Mouse (Mus musculus) kidney, adult 8-10 months (tissue): Measurements from ENCODE around the gene Prps2.
"Not testable (repeated sequence)": the region's sequence is repeated elsewhere in the genome, so short reads cannot be mapped to it uniquely, and the experiment has no call there.

ENCODE experiments used
- DNase-seq, 2 experiments: peaks; one replicate each; pipeline ENCODE4 v3.0.0; 2022

Gene Prps2

DNA sequence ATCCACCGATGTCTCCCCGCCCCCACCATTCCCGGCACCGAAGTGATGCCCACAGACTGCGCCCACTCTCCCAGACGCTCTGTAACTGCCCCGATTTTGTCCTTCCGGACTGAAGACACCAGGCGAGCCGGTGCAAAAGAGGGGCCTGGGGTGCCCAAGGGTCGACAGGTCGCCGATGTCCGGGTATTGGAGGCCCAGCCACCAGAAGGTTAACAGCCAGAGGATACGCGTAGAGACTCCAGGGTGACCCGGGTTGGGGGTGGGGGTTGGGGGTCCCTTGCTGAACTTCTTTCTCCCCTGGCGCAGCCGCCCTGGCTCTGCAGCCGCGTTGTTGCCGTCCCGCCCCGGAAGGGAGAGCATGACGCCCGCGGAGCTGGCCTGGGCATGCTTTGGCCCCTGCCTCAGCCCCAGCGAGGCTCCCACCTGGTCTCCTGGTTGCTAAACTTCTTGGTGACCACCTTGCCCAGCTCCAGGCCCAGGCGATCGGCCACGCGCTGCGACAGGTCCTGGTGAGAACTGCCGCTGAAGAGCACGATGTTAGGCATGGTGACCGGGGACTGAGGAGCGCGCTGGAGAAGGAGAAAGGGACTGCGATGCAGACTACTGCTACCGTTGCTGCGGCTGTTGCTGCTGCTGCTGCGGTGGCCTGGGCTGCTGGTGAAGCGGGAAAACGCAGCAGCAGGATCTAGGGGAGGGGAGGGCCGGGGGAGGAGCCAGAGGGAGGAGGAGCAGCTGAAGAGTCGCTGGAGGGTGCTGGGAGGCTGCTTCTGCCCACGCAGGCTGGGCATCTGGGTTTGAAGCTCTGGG, at the start of gene Prps2:
Prps2 (minus strand) TSS at position 703 of the 807 bp plus-strand sequence.
- peak; percentile 24 to 34 for DNase-seq

- no peak for DNase-seq
Observed at GRCm38 (mm10) chrX:167417654-167418053, 35.1 kb upstream of the Prps2 start.

DNA sequence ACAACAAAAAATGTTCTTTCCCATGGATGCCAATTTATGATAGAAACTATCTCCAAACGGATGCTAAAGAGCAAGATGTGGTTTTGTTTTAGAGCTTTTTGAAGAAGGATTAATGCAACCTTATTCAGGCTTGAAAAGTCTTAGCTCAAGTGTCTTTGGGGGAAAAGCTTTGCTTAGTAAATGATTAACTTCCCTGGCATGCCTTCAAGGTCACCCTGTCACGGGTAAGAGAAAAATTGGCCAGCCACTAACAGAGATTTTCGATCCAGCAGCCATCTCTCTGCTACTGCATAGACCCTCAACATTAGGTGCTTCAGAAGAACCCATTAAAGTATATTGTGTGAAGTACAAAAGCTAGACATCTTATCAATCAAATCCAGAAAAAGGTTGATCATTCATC, 12.4 kb upstream of the Prps2 start:
- peak; percentile 35 to 72 for DNase-seq

GRCm38 (mm10) chrX:167386647-167387046, 4.1 kb upstream of the Prps2 start:
- no peak for DNase-seq

GRCm38 (mm10) chrX:167382854-167383186, 271 bp upstream of the Prps2 start:
- no peak for DNase-seq

- DNase-seq: peak; percentile 20 to 25
Observed at GRCm38 (mm10) chrX:167381583-167382046, 934 bp downstream of the Prps2 start.

- DNase-seq: no peak
Observed at GRCm38 (mm10) chrX:167380073-167380472, 2.5 kb downstream of the Prps2 start.

GRCm38 (mm10) chrX:167361231-167361630, 21.3 kb downstream of the Prps2 start:
- not testable (repeated sequence) for DNase-seq

GRCm38 (mm10) chrX:167359704-167360103, 22.8 kb downstream of the Prps2 start:
- DNase-seq: no peak

GRCm38 (mm10) chrX:167357415-167357814, 25.1 kb downstream of the Prps2 start:
- peak in 1 of 2 experiments; percentile 12 for DNase-seq

- no peak for DNase-seq
Observed at GRCm38 (mm10) chrX:167355965-167356364, 26.6 kb downstream of the Prps2 start.

GRCm38 (mm10) chrX:167353617-167354016, 28.9 kb downstream of the Prps2 start:
- no peak for DNase-seq

- no peak for DNase-seq
Observed at GRCm38 (mm10) chrX:167346440-167346839, 36.1 kb downstream of the Prps2 start.

- DNase-seq: peak; percentile 49 to 71
Observed at GRCm38 (mm10) chrX:167344356-167344755, 38.2 kb downstream of the Prps2 start.

GRCm38 (mm10) chrX:167341811-167342210, 40.7 kb downstream of the Prps2 start:
- no peak for DNase-seq

GRCm38 (mm10) chrX:167340190-167340589, 42.4 kb downstream of the Prps2 start:
- no peak for DNase-seq

GRCm38 (mm10) chrX:167337990-167338389, 44.6 kb downstream of the Prps2 start:
- DNase-seq: no peak

GRCm38 (mm10) chrX:167334571-167334970, 48.0 kb downstream of the Prps2 start:
- no peak for DNase-seq

DNA sequence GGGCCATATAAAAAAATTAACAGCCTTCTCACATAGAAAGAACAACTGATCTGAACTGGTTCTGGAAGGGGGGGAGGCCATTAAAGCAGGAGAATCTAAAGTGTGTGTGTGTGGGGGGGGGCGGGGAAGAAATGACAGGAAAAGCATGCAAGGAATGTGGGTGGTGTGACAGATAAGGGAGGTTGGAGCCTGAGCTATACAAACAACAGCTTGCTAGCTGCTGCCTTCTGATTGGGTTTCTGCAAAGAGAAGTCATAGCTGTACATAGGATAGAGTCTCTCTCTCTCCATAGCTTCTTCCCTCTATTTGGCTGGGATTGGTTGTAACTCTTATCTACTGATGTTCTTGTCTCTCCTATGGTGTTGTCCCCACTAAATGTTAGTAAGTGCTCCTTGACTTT, 49.9 kb downstream of the Prps2 start:
- no peak for DNase-seq

DNA sequence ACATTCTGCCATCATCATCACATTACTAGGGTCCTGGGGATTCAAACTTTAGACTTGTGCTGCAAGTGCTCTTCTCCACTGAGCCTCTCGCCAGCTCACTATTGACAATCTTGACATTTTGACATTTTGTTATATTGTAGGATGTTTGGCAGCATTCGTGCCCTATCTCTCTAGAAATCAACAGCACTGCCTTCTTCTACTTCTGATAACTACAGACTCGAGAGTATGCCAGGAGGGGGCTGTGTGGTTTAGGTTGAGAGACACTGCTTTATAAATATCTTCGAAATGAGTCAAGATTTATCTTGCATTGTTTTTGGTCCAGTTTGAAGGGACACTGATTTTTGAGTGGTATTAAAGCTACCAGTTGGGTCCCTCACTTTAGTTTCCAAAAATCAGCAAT, 51.6 kb downstream of the Prps2 start:
- no peak for DNase-seq

- no peak for DNase-seq
Observed at GRCm38 (mm10) chrX:167330399-167330798, 52.1 kb downstream of the Prps2 start, which contains the start of gene Tlr7. Tlr7 (minus strand) TSS chrX:167330558.

GRCm38 (mm10) chrX:167329620-167330019, 52.9 kb downstream of the Prps2 start:
- DNase-seq: no peak

DNA sequence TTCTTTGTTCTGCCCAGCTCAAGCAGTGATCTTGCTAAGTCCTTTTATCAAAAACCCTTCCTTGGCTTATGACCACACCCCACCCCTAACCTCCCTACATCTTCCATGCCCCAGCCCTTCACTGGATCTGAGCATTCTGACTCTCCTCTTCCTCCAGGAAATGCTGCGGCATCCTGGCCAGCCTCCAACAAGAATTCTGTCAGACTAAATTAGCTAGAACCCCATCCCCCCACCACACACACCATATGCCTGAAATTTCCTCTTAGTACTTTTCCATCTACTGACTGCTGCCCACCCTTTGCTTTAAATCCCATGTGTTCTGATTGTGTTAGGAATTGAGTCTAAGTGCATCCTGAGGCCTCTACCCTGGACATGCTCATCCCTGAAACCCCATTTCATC, 53.5 kb downstream of the Prps2 start:
- peak in 1 of 2 experiments; percentile 2 for DNase-seq

- DNase-seq: no peak
Observed at GRCm38 (mm10) chrX:167328519-167328918, 54.0 kb downstream of the Prps2 start.

GRCm38 (mm10) chrX:167323742-167324141, 58.8 kb downstream of the Prps2 start:
- DNase-seq: no peak
